In the genomic region with DNA sequence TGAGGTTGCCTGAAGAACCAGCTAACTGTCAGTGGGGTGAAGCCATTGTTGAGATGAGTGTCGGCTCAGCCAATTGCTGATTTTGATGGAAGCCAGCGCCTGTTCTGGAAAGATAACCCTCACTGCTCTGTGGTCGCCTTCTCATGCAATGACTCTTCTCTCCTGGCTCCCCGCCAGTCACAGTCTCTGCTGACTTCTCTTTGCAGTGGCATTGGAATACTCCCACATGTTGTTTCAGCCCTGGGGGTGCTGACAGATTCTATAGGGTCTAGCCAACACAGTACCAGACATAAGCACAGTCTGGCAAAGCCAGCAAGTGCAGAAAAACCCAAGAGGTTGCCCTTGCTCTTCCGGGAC, we compare ENCODE assay signal across 9 mouse cellular contexts. TPM values are rescaled to one million over a fixed set of nuclear protein-coding genes. Genes with fewer than 3 reads are reported as not detected.
DNase-seq lines count a peak whose midpoint lies in the region; ATAC-seq and TF ChIP-seq lines count a peak whose summit lies in the region.
"Had no signal": no experiment of that assay in that cellular context is flagged by ENCODE, and none has a peak within 500 bp of the region (broad histone marks: within the 10 kb centered on the region; RNA-seq: fewer than 3 reads in every experiment).

No protein-coding gene starts in this region.

- WGBS in kidney, adult 2 months: 80% methylated on average over 5 of the region's 5 CpGs
- WGBS in embryonic facial prominence, embryonic 15.5 days: 31% methylated on average over 5 of the region's 5 CpGs
- WGBS in heart, postnatal 0 days: 9% methylated on average over 5 of the region's 5 CpGs
- WGBS in limb, embryonic 14.5 days: 54% methylated on average over 5 of the region's 5 CpGs

- no peak overlapping the region for H3K4me3 ChIP-seq in kidney, adult 2 months (ENCODE audit: insufficient read depth, low read depth, low read length)
- no peak overlapping the region for H3K4me3 ChIP-seq in embryonic facial prominence, embryonic 15.5 days (replicated peaks)
- no peak overlapping the region for H3K4me3 ChIP-seq in heart, postnatal 0 days (ENCODE audit: low read depth, low read length)
- no peak overlapping the region for H3K4me3 ChIP-seq in limb, embryonic 14.5 days (replicated peaks; ENCODE audit: low read length)

- DNase-seq in kidney, adult 2 months: peak; percentile 31
- no peak for DNase-seq in kidney, adult 9 months
- peak; percentile 95 for DNase-seq in MN1 (ENCODE audit: low spot score)
- peak; percentile 86 for DNase-seq in heart, postnatal 0 days (ENCODE audit: low spot score)
- peak; percentile 54 for DNase-seq in limb, embryonic 14.5 days (ENCODE audit: low spot score)
- DNase-seq in skeletal muscle tissue, adult 2 months (ENCODE audit: low read depth, low spot score): peak; percentile 34
- DNase-seq in cerebellum, postnatal 36 days: no peak

- no peak for TF ChIP-seq CTCF in kidney, adult 2 months (conservative IDR thresholded peaks at IDR 0.05; ENCODE audit: insufficient read depth, insufficient read length, low read depth, low read length)
- no peak for TF ChIP-seq CTCF in heart, postnatal 0 days (IDR thresholded peaks at IDR 0.05; ENCODE audit: low read depth)

- H3K27me3 ChIP-seq in kidney, adult 2 months (replicated peaks; ENCODE audit: control insufficient read depth, insufficient read depth, low read length): no peaks in the 10 kb centered on the region
- no peaks in the 10 kb centered on the region for H3K27me3 ChIP-seq in embryonic facial prominence, embryonic 15.5 days
- H3K27me3 ChIP-seq in heart, postnatal 0 days (ENCODE audit: control insufficient read depth, insufficient read depth, low read length): no peaks in the 10 kb centered on the region
- H3K27me3 ChIP-seq in limb, embryonic 14.5 days (ENCODE audit: control insufficient read depth, insufficient read depth, low read length): no peaks in the 10 kb centered on the region
- H3K27me3 ChIP-seq: Patski had no signal

- H3K4me1 ChIP-seq in kidney, adult 2 months (ENCODE audit: control insufficient read depth, insufficient read depth, low read length): peaks cover 19% of the 10 kb centered on the region
- peaks cover 45% of the 10 kb centered on the region for H3K4me1 ChIP-seq in embryonic facial prominence, embryonic 15.5 days
- H3K4me1 ChIP-seq in heart, postnatal 0 days (ENCODE audit: control insufficient read depth, insufficient read depth): peaks cover 57% of the 10 kb centered on the region
- peaks cover 19% of the 10 kb centered on the region for H3K4me1 ChIP-seq in limb, embryonic 14.5 days (ENCODE audit: control insufficient read depth, insufficient read depth, low read length)

- no peak overlapping the region for H3K4me2 ChIP-seq in embryonic facial prominence, embryonic 15.5 days (replicated peaks)
- peak overlapping the region; percentile 11 for H3K4me2 ChIP-seq in heart, postnatal 0 days (ENCODE audit: low read depth, low read length)
- H3K4me2 ChIP-seq in limb, embryonic 14.5 days (replicated peaks; ENCODE audit: low read depth, low read length, severe bottlenecking): no peak overlapping the region

- peak; percentile 43; the same call in 1 of the 2 replicates for TF ChIP-seq EP300 in heart, postnatal 0 days (IDR thresholded peaks at IDR 0.05; ENCODE audit: low read depth)

- peak; percentile 47; the same call in 1 of the 2 replicates for ATAC-seq in embryonic facial prominence, embryonic 15.5 days (ENCODE audit: insufficient number of reproducible peaks, low FRiP score, low TSS enrichment, low read depth)
- ATAC-seq in heart, postnatal 0 days (ENCODE audit: insufficient read depth, low read depth): peak; percentile 53
- ATAC-seq in limb, embryonic 14.5 days (ENCODE audit: low FRiP score, low read depth): no peak
- ATAC-seq: Patski had no signal

- H3K36me3 ChIP-seq in kidney, adult 2 months (ENCODE audit: control insufficient read depth, insufficient read depth, low read length): no peaks in the 10 kb centered on the region
- H3K36me3 ChIP-seq in embryonic facial prominence, embryonic 15.5 days: no peaks in the 10 kb centered on the region
- no peaks in the 10 kb centered on the region for H3K36me3 ChIP-seq in heart, postnatal 0 days (replicated peaks; ENCODE audit: control insufficient read depth, insufficient read depth, low read length)
- H3K36me3 ChIP-seq in limb, embryonic 14.5 days (ENCODE audit: control insufficient read depth, insufficient read depth, low read length): 0 out of 2 replicates have a peak, but pooled peaks cover 2% of the 10 kb centered on the region

- H3K27ac ChIP-seq in kidney, adult 2 months (ENCODE audit: insufficient read depth, low read depth, low read length): no peak overlapping the region
- 0 out of 2 replicates have a peak overlapping the region, but pooled peaks have one; percentile 41 for H3K27ac ChIP-seq in embryonic facial prominence, embryonic 15.5 days (replicated peaks)
- H3K27ac ChIP-seq in heart, postnatal 0 days (ENCODE audit: low read depth): peak overlapping the region; percentile 83
- no peak overlapping the region for H3K27ac ChIP-seq in limb, embryonic 14.5 days (replicated peaks; ENCODE audit: low read depth, low read length)

- no peak for TF ChIP-seq POLR2A in kidney, adult 2 months (IDR thresholded peaks at IDR 0.05; ENCODE audit: low read depth, low read length)
- TF ChIP-seq POLR2A in limb, embryonic 14.5 days (IDR thresholded peaks at IDR 0.05; ENCODE audit: borderline replicate concordance, extremely low read depth, insufficient read depth, insufficient read length): no peak

- no peaks in the 10 kb centered on the region for H3K9me3 ChIP-seq in embryonic facial prominence, embryonic 15.5 days (replicated peaks)
- H3K9me3 ChIP-seq in heart, postnatal 0 days (replicated peaks; ENCODE audit: control insufficient read depth, low read length): no peaks in the 10 kb centered on the region
- H3K9me3 ChIP-seq in limb, embryonic 14.5 days (ENCODE audit: control insufficient read depth, low read length): no peaks in the 10 kb centered on the region

- H3K9ac ChIP-seq in embryonic facial prominence, embryonic 15.5 days: no peak overlapping the region
- H3K9ac ChIP-seq in heart, postnatal 0 days (replicated peaks; ENCODE audit: low read depth, low read length): no peak overlapping the region
- no peak overlapping the region for H3K9ac ChIP-seq in limb, embryonic 14.5 days (ENCODE audit: low read depth, low read length, severe bottlenecking)

RNA-seq across cellular contexts. Expression of gene Spock2, which starts 27.5 kb away (rescaled TPM):
- 1.7 and 2.3 TPM in 2 replicates for polyA plus RNA-seq in kidney, adult 2 months (2012; rRNA removed)
- polyA plus RNA-seq in embryonic facial prominence, embryonic 15.5 days (2015; fragmentation: Nextera tagmentation; extraction: Ambion mirVana): 11.9 and 12.2 TPM in 2 replicates
- 18.3 and 18.4 TPM in 2 replicates for total RNA-seq in heart, postnatal 0 days (2014; rRNA removed; ENCODE audit: low replicate concordance)
- 5.2 and 5.7 TPM in 2 replicates for polyA plus RNA-seq in heart, postnatal 0 days (2015; fragmentation: Nextera tagmentation; extraction: Ambion mirVana)
- 17.4 and 17.7 TPM in 2 replicates for polyA plus RNA-seq in limb, embryonic 14.5 days (2012; rRNA removed)
- polyA plus RNA-seq in limb, embryonic 14.5 days (2014; fragmentation: Nextera tagmentation; extraction: Ambion mirVana): 7.3 and 7.6 TPM in 2 replicates

Comparison
In these comparisons a context has a peak if more than half of its experiments do, and no peak if none do; other contexts are left out.
1. DNase-seq: peak in kidney, adult 2 months (single experiment), MN1 (single experiment), heart, postnatal 0 days (single experiment), limb, embryonic 14.5 days (single experiment) and skeletal muscle tissue, adult 2 months (single experiment); none in kidney, adult 9 months (single experiment) and cerebellum, postnatal 36 days (0 of 2).
2. H3K27ac ChIP-seq: peak in embryonic facial prominence, embryonic 15.5 days (single experiment) and heart, postnatal 0 days (single experiment); none in kidney, adult 2 months (single experiment) and limb, embryonic 14.5 days (single experiment).